Mouse (Mus musculus): ENCODE measurements at regions not wholly inside any gene's neighbourhood (a gene's known extent, or its start where the extent isn't known, plus 50 kb on each side); places are given as distances from the start of the nearest gene placed in this dataset.

DNA sequence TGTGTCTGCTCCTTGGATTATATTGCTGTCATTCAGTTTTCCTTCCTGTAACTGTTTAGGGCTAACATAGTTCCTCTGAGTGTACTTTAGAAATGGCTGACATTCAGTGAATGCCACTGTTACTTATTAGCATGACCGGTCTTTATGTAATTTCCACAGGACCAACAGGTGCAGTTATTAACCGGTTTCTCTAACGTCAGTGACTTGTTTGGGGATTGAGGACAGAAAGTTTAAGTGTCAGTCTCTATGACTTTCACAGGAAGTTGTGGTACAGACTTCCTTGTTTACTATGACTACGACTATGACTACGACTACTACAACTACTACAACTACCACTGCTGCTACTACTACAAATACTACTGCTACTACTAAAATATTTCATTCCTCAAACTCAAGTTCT is 170.4 kb upstream of the Ptger4 start:
- no peak for TF ChIP-seq GATA4 (IDR thresholded peaks at IDR 0.05; ENCODE audit: insufficient replicate concordance, low read length)

GRCm38 (mm10) chr15:5416031-5416430 is 172.0 kb upstream of the Ptger4 start:
- no peak for TF ChIP-seq GATA4 (IDR thresholded peaks at IDR 0.05; ENCODE audit: insufficient replicate concordance, low read length)

GRCm38 (mm10) chr15:5426641-5427040 is 182.7 kb upstream of the Ptger4 start:
- no peak for TF ChIP-seq GATA4 (IDR thresholded peaks at IDR 0.05; ENCODE audit: insufficient replicate concordance, low read length)

DNA sequence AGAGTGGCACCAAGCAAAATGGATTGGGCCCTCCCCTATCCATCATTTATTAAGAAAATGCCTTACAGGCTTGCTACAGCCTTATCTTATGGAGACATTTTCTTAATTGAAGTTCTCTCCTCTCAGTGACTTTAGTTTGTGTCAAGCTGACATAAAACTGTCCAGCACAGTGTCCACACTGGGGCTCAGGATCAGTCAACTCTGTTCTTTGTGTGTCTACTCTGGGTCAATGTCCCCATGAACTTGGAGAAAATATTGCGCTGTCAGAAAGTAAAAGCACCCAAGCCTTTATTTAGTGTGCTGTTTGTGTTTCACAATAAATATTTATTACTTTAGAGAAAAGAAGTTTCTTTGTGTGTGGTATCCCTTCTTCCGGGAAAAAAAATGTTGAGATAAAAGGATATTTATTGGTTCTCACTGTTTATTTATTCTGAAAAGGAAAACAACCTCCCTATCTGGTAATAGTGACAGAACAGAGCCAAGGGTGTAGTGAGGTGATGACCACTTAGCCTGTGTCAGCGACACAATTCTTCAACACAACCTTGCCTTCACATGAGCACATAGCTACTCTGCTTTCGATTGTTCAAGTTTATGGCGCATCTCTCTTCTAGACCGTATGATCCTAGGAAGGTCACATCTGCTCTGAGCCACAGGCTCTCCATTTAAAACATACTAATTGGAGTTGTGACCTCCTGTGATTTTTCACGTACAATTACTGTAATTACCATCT is 183.5 kb upstream of the Ptger4 start:
- TF ChIP-seq GATA4 (IDR thresholded peaks at IDR 0.05; ENCODE audit: insufficient replicate concordance, low read length) = no peak

DNA sequence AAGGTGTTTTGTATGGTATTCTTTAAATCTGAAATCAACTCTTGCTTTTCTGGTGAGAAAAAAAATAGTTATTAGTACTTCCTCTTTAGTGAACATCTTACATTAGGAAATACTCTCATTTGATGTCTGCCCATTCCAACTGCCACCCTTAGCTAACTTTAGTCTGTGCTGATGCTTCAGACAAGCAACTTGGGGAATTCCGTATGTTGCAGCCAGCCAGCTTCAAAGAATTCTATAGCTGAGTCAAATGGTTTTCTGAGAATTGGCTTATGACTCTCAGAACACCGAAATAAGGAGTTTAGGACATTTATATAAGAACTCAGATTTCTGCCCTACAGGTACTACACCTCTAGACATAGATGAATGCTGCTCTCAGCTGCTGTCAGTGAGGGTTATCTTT is 188.0 kb upstream of the Ptger4 start:
- TF ChIP-seq GATA4 (IDR thresholded peaks at IDR 0.05; ENCODE audit: insufficient replicate concordance, low read length) = no peak

GRCm38 (mm10) chr15:5437020-5437419 is 193.0 kb upstream of the Ptger4 start:
- no peak for TF ChIP-seq GATA4 (IDR thresholded peaks at IDR 0.05; ENCODE audit: insufficient replicate concordance, low read length)

DNA sequence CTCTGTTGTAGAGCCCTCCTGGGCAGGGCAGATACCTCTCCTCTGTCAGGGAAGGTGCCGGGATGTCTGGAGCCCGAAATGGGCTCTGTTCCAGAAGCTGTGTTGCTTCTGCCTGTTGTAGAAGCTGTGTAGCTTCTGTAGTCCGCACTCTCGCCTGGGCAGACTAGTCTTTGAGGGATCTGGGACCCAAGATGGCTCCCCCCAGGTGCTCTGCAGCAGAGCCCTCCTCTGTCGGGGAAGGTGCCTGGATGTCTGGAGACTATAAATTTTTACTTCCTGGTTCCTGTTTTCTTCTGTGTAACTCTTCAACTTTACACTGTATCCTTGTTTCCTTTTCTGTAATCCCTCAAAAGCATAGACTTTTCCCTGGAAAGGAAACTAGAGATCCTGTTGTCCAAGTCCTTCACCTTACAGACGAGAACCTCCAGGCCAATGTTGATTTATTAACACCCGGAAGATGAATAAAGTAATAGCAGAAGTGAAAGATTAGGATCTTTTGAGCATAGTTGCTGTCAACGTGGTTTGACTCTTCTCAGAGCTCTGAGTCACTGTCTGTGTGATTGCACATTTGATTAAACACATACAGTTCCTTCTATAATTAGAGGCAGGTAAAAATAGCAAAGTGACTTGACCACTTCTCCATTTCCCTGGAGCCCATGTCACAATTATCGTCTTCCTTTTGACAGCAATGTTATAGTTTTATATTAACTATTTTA is 202.2 kb upstream of the Ptger4 start:
- TF ChIP-seq GATA4 (IDR thresholded peaks at IDR 0.05; ENCODE audit: insufficient replicate concordance, low read length) = no peak

- TF ChIP-seq GATA4 (IDR thresholded peaks at IDR 0.05; ENCODE audit: insufficient replicate concordance, low read length) = no peak
Measured at GRCm38 (mm10) chr15:5446756-5447314, 202.8 kb upstream of the Ptger4 start.

- no peak for TF ChIP-seq GATA4 (IDR thresholded peaks at IDR 0.05; ENCODE audit: insufficient replicate concordance, low read length)
Measured at GRCm38 (mm10) chr15:5447707-5448496, 203.9 kb upstream of the Ptger4 start.

GRCm38 (mm10) chr15:5459083-5459482 is 215.1 kb upstream of the Ptger4 start:
- TF ChIP-seq GATA4 (IDR thresholded peaks at IDR 0.05; ENCODE audit: insufficient replicate concordance, low read length) = no peak

DNA sequence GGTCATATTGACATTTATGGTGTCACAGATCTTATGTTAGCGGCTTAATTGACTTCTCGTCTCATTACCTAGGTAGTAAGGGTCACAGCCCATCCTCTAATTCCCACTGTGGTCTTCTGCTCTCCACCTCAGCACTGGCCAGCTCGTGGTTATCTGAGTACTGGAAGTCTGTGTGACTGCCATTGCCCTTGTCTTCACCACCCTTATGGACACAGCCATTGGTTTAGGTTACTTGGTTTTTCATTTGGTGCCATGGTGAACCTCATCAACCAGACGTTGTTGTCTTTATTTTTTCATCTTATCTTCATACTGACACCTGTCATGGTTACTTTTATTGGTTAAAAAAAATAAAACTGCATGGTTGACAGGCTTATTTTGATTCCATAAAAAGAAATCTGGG is 215.6 kb upstream of the Ptger4 start:
- TF ChIP-seq GATA4 (IDR thresholded peaks at IDR 0.05; ENCODE audit: insufficient replicate concordance, low read length) = no peak

- TF ChIP-seq GATA4 (IDR thresholded peaks at IDR 0.05; ENCODE audit: insufficient replicate concordance, low read length) = no peak
Measured at GRCm38 (mm10) chr15:5462651-5463050, 218.7 kb upstream of the Ptger4 start.

DNA sequence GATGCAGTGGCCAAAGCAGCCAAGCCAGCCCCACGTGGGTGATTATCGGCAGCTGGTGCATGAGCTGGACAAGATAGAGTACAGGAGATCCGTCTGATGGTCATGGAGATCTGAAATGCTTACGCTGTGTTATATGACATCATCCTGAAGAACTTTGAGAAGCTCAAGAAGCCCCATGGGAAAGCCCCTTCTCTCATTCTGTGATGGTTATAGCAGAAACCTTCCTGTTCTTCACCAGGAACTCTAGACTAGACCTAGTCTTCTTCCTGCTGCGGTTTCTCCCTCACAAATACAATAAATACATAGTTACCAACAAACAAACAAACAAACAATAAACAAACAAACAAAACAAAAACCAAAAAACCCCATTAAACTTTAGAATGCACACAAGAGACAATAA is 220.7 kb upstream of the Ptger4 start:
- no peak for TF ChIP-seq GATA4 (IDR thresholded peaks at IDR 0.05; ENCODE audit: insufficient replicate concordance, low read length)

DNA sequence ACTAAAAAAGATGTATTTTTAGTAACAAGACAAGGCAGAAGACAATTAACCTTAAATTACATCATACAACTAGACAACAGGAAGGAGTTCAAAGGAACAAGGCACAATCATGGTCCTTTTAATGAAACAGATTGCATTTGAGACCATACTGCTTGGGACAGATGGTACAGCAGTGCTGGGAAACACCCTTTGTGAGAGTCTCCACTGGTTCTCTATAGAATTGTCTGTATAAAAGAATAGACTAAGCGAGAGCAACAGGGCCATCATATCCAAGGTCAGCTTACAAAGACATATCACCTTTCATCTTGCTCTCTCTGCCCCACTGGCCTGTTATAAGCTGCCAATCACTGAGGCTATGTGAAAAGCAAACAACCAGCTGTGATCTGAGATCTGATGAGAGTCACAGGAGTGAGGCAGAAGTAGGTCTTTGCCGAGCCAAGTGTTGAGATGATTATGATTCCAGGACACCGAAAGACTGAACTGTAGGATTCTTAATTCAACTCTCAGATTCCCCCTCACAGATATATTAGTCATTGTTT is 224.6 kb upstream of the Ptger4 start:
- no peak for TF ChIP-seq GATA4 (IDR thresholded peaks at IDR 0.05; ENCODE audit: insufficient replicate concordance, low read length)

GRCm38 (mm10) chr15:5475389-5475995 is 231.5 kb upstream of the Ptger4 start:
- no peak for TF ChIP-seq GATA4 (IDR thresholded peaks at IDR 0.05; ENCODE audit: insufficient replicate concordance, low read length)
